13 mouse cellular contexts compared by ENCODE assay signal in genomic region chr2:165113733-165114132, GRCm38 (mm10). TPM values are rescaled to one million over a fixed set of nuclear protein-coding genes. Genes with fewer than 3 reads are reported as not detected.
DNase-seq lines count a peak whose midpoint lies in the region; ATAC-seq and TF ChIP-seq lines count a peak whose summit lies in the region.
"Had no signal": no experiment of that assay in that cellular context is flagged by ENCODE, and none has a peak within 500 bp of the region (broad histone marks: within the 10 kb centered on the region; RNA-seq: fewer than 3 reads in every experiment).

No protein-coding gene starts in this region.

- no peak for ATAC-seq in liver, embryonic 12.5 days
- ATAC-seq in common myeloid progenitor, adult 5-6 weeks (replicated peaks; ENCODE audit: low read depth, poor library complexity, severe bottlenecking): peak; percentile 59
- ATAC-seq in hindbrain, postnatal 0 days: peak; percentile 34
- ATAC-seq: Patski had no signal

- H3K9me3 ChIP-seq in liver, embryonic 12.5 days (replicated peaks): no peaks in the 10 kb centered on the region
- H3K9me3 ChIP-seq in hindbrain, postnatal 0 days (ENCODE audit: low read length): no peaks in the 10 kb centered on the region
- H3K9me3 ChIP-seq: heart, embryonic 10.5 days; neural tube, embryonic 13.5 days had no signal

- DNase-seq in liver: peak; percentile 25
- peak; percentile 45 for DNase-seq in hindbrain, postnatal 0 days (ENCODE audit: low spot score)
- peak; percentile 75 for DNase-seq in retina, embryonic 14.5 days (ENCODE audit: low spot score)
- DNase-seq in cerebellum, postnatal 36 days: no peak
- DNase-seq in gastrocnemius, postnatal 25 days: no peak
- no peak for DNase-seq in c-Kit-positive CD71-positive TER-119-positive erythroid progenitor cells, embryonic 14.5 days (ENCODE audit: low spot score)
- DNase-seq: cerebellum, adult 9-10 months; thymus, postnatal 4 days had no signal

- H3K27ac ChIP-seq in liver, embryonic 12.5 days: no peak overlapping the region
- H3K27ac ChIP-seq in hindbrain, postnatal 0 days: no peak overlapping the region
- H3K27ac ChIP-seq: heart, embryonic 10.5 days had no signal

- H3K9ac ChIP-seq in liver, embryonic 12.5 days: no peak overlapping the region
- H3K9ac ChIP-seq in hindbrain, postnatal 0 days (replicated peaks; ENCODE audit: low read length): no peak overlapping the region
- H3K9ac ChIP-seq: neural tube, embryonic 13.5 days had no signal

- no peaks in the 10 kb centered on the region for H3K36me3 ChIP-seq in liver, embryonic 12.5 days
- H3K36me3 ChIP-seq in hindbrain, postnatal 0 days (ENCODE audit: insufficient read depth, low read length): no peaks in the 10 kb centered on the region
- H3K36me3 ChIP-seq: heart, embryonic 10.5 days; neural tube, embryonic 13.5 days had no signal

- peaks cover 100% of the 10 kb centered on the region for H3K27me3 ChIP-seq in liver, embryonic 12.5 days (replicated peaks)
- peaks cover 12% of the 10 kb centered on the region for H3K27me3 ChIP-seq in hindbrain, postnatal 0 days (ENCODE audit: insufficient read depth, low read length)

- 20% methylated on average over 11 of the region's 11 CpGs for WGBS in liver, embryonic 12.5 days (ENCODE audit: insufficient replicate concordance)
- 40% methylated on average over 11 of the region's 11 CpGs for WGBS in hindbrain, postnatal 0 days

- TF ChIP-seq CTCF in hindbrain, postnatal 0 days (IDR thresholded peaks at IDR 0.05; ENCODE audit: low read depth): no peak

- H3K4me2 ChIP-seq in liver, embryonic 12.5 days: no peak overlapping the region
- H3K4me2 ChIP-seq in hindbrain, postnatal 0 days (ENCODE audit: low read depth, low read length): no peak overlapping the region
- H3K4me2 ChIP-seq: neural tube, embryonic 13.5 days had no signal

- 0 out of 2 replicates have a peak, but pooled peaks cover 3% of the 10 kb centered on the region for H3K4me1 ChIP-seq in liver, embryonic 12.5 days
- H3K4me1 ChIP-seq in hindbrain, postnatal 0 days (ENCODE audit: insufficient read depth, low read length): no peaks in the 10 kb centered on the region

- no peak overlapping the region for H3K4me3 ChIP-seq in liver, embryonic 12.5 days
- no peak overlapping the region for H3K4me3 ChIP-seq in hindbrain, postnatal 0 days (ENCODE audit: low read length)
- H3K4me3 ChIP-seq: heart, embryonic 10.5 days; neural tube, embryonic 13.5 days had no signal

RNA-seq across cellular contexts. Expression of gene 1700025C18Rik, which starts 23.2 kb away (rescaled TPM):
- polyA plus RNA-seq in liver, embryonic 12.5 days (2016; fragmentation: Nextera tagmentation; extraction: Ambion mirVana): not detected in 2 replicates
- total RNA-seq in common myeloid progenitor, adult 5-6 weeks (2017): not detected in 2 replicates
- not detected in 2 replicates for total RNA-seq in hindbrain, postnatal 0 days (2014; rRNA removed)
- polyA plus RNA-seq in hindbrain, postnatal 0 days (2015; fragmentation: Nextera tagmentation; extraction: Ambion mirVana): not detected in 2 replicates
- not detected for total RNA-seq in gastrocnemius, postnatal 25 days (2021)
- polyA plus RNA-seq: heart, embryonic 10.5 days; neural tube, embryonic 13.5 days; Patski had no signal

RNA-seq across cellular contexts. Expression of gene Cd40, which starts 58.3 kb away (rescaled TPM):
- 3.2 and 3.9 TPM in 2 replicates for polyA plus RNA-seq in liver, embryonic 12.5 days (2016; fragmentation: Nextera tagmentation; extraction: Ambion mirVana)
- total RNA-seq in common myeloid progenitor, adult 5-6 weeks (2017): 0.41 TPM in 1 of 2 replicates, not detected in the other
- 3.8 and 7.3 TPM in 2 replicates for total RNA-seq in hindbrain, postnatal 0 days (2014; rRNA removed)
- polyA plus RNA-seq in hindbrain, postnatal 0 days (2015; fragmentation: Nextera tagmentation; extraction: Ambion mirVana): 4.8 and 5.4 TPM in 2 replicates
- total RNA-seq in gastrocnemius, postnatal 25 days (2021): under 1 TPM; 0.48 to 0.84 TPM

Comparison
In these comparisons a context has a peak if more than half of its experiments do, and no peak if none do; other contexts are left out.
1. DNase-seq: peak in liver (single experiment), hindbrain, postnatal 0 days (single experiment) and retina, embryonic 14.5 days (single experiment); none in cerebellum, postnatal 36 days (0 of 2), gastrocnemius, postnatal 25 days (single experiment) and c-Kit-positive CD71-positive TER-119-positive erythroid progenitor cells, embryonic 14.5 days (single experiment).